Mouse (Mus musculus) spleen, adult 2 months (tissue): ENCODE data around the gene Paqr4. TPM values are rescaled to one million over a fixed set of nuclear protein-coding genes. Genes with fewer than 3 reads are reported as not detected.

Experiments used
- DNase-seq, 2 experiments: peaks; one replicate each; pipeline versions ENCODE4 v3.0.0 to v3.0.0-alpha.2; 2012 to 2021; ENCODE audit warnings: low spot score in 2 of 2, low read depth in 1 of 2
- H3K27ac ChIP-seq: fragments of 200-500 bp; 2 replicates; pipeline ENCODE4 v1.5.1; 2012; ENCODE audit warnings: low read length, inconsistent platforms; ENCODE audit not compliant: insufficient read depth
- H3K27me3 ChIP-seq: fragments of 200-500 bp; 2 replicates; pipeline ENCODE4 v1.6.1; 2012; ENCODE audit warnings: mild to moderate bottlenecking, moderate library complexity, low read length, inconsistent platforms; ENCODE audit not compliant: control insufficient read depth, insufficient read depth
- H3K36me3 ChIP-seq: fragments of 200-500 bp; 2 replicates; pipeline ENCODE4 v1.6.1; 2012; ENCODE audit warnings: mild to moderate bottlenecking, low read length, inconsistent platforms; ENCODE audit not compliant: control insufficient read depth, insufficient read depth
- H3K4me1 ChIP-seq: fragments of 200-500 bp; 2 replicates; pipeline ENCODE4 v1.6.1; 2011; ENCODE audit warnings: inconsistent platforms; ENCODE audit not compliant: control insufficient read depth, insufficient read depth, insufficient read length
- H3K4me3 ChIP-seq: fragments of 200-500 bp; 2 replicates; pipeline ENCODE4 v1.5.1; 2011; ENCODE audit warnings: mild to moderate bottlenecking, inconsistent platforms; ENCODE audit not compliant: insufficient read depth, insufficient read length; ENCODE audit errors: extremely low read depth
- CTCF ChIP-seq: fragments of 200-500 bp; IDR thresholded peaks from 2 replicates; pipeline ENCODE4 v1.5.1; 2011; ENCODE audit warnings: mild to moderate bottlenecking, inconsistent platforms; ENCODE audit not compliant: insufficient read depth, insufficient read length, insufficient replicate concordance; ENCODE audit errors: extremely low read depth
- POLR2A ChIP-seq: fragments of 200-500 bp; IDR thresholded peaks from 2 replicates; pipeline ENCODE4 v1.6.1; 2011; ENCODE audit warnings: low read depth, low read length, inconsistent platforms
- WGBS: fragments of 180-500 bp; shearing (Covaris S2); methylation state at CpG from one replicate; pipeline ENCODE4 v1.1.7; 2018; 5-methylcytosine and 5-hydroxymethylcytosine counted together
- polyA plus RNA-seq: library from polyadenylated mRNA; depleted of rRNA; stranded (reverse); fragments of >200 nt; gene quantifications from 2 replicates; pipeline ENCODE4 v1.2.3, GENCODE M21; 2012; rRNA removed

The Paqr4 gene
- 13.8 and 22.0 TPM in 2 replicates for polyA plus RNA-seq

DNA sequence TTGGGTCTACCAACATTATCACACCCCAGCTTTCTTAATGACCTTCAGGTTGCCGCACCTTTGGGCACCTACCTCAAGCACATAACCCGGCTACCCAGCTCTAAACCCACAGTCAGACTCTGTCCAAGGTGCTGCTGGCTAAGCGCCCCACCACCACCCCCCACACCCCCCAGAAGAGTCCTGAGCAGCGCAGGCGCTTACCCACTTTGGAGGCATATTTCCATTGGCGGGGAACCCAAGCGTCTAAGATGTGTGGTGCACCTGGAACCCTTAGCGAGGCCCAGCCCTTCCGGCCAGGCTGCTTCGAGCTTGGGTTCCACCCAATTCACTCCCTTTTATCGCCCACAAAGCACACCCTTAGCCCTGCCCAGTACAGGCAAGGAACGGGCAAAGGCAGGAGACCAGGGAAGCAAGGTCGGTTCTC is at the start of gene Paqr4:
TSS of gene Paqr4 (minus strand) at position 270 of the 424 bp plus-strand sequence.
- Histone ChIP-seq H3K27me3 (peaks cover 28% of the 10 kb centered on the region), H3K4me3 (peak within 1 kb of the TSS; percentile 63), H3K4me1 (peaks cover 17% of the 10 kb centered on the region), H3K36me3 (no peaks in the 10 kb centered on the region), H3K27ac (no peak within 1 kb of the TSS)
- TF ChIP-seq CTCF (no peak), POLR2A (no peak)
- 2% methylated on average over 13 of the region's 13 CpGs for WGBS
- DNase-seq: no peak

DNA sequence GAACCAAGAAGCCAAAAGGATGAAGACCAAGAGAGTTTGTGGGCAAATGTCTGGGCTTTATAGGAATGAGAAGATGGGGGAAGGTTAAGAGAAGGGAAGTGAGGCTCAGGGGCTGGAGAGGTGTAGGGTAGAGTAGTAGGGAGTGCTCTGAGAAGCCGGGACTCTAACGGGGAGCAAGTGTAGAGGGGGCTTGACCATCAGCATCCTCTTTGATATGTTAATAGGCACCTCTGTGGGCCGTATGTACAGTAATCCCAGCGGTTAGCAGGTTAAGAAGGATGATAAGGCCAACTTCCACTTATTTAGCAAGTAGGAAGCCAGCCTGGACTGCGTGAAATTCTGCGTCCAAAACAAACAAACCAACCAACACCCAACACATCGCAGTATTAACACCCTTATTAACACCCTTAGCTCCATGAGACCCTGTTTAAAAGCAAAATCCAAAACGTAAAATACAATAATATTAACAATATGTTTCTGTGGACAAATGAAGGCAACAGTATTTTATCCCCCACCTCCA is 49.1 kb upstream of the Paqr4 start:
- peak overlapping the region; percentile 41; the same call in 1 of the 2 replicates for H3K27ac ChIP-seq
- no peaks in the 10 kb centered on the region for H3K36me3 ChIP-seq
- peak overlapping the region; percentile 69 for H3K4me3 ChIP-seq

DNA sequence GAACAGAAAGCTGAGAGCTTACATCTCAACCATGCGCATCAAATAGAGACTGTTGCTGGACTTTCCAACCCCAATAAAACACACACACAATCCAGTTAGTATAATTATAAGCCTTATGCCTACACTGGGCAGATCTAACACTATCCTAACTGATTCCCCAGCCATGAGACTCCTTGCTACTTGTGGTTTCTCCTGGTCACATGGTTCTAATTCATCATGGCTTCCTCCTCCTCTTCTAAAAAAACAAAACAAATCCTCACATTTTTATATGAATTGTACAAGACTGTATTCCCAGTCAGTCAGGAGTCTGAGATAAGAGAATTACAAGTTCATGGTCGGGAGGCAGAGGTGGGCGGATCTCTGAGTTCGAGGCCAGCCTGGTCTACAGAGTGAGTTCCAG is 48.3 kb upstream of the Paqr4 start:
- peaks cover 9% of the 10 kb centered on the region; the same call in 1 of the 2 replicates for H3K4me1 ChIP-seq
- no peak overlapping the region for H3K27ac ChIP-seq
- TF ChIP-seq CTCF (no peak), POLR2A (no peak)
- 89% methylated on average over 4 of the region's 4 CpGs for WGBS
- no peak overlapping the region for H3K4me3 ChIP-seq
- no peak for DNase-seq
- no peaks in the 10 kb centered on the region for H3K36me3 ChIP-seq
- peaks cover 6% of the 10 kb centered on the region; the same call in 1 of the 2 replicates for H3K27me3 ChIP-seq

More for the DNA sequence above, 49.1 kb upstream of the Paqr4 start:
- TF ChIP-seq CTCF (no peak), POLR2A (no peak)
- Histone ChIP-seq H3K27me3 (peaks cover 6% of the 10 kb centered on the region; the same call in 1 of the 2 replicates), H3K4me1 (peaks cover 9% of the 10 kb centered on the region; the same call in 1 of the 2 replicates)
- DNase-seq: no peak
- 31% methylated on average over 8 of the region's 8 CpGs for WGBS

DNA sequence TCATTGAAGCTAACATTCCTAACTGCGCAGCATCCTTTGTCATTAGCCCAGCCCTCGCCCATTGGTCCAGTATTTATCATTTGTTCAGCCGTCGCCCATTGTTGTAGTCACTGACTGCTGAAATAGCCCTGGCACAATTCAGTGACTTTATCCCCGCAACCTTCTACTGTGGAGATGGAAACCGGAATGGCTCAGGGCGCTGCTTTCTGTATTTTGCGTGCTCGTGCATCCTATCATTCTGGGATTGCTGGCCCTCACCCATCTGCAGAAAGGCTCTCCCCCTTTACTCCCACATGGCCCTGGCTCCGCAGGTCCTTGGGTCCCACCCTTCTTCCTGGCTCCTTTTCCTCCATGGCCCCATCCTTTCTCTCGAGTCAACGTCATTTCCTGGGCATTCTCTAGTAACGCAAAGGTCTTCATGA is 45.9 kb upstream of the Paqr4 start:
- 64% methylated on average over 13 of the region's 13 CpGs for WGBS
- H3K4me1 ChIP-seq: peaks cover 9% of the 10 kb centered on the region; the same call in 1 of the 2 replicates
- no peak overlapping the region for H3K4me3 ChIP-seq
- no peaks in the 10 kb centered on the region for H3K36me3 ChIP-seq
- TF ChIP-seq POLR2A (no peak), CTCF (no peak)
- H3K27me3 ChIP-seq: peaks cover 6% of the 10 kb centered on the region; the same call in 1 of the 2 replicates
- H3K27ac ChIP-seq: no peak overlapping the region
- no peak for DNase-seq

- WGBS: 14% methylated on average over 43 of the region's 43 CpGs
- Histone ChIP-seq H3K4me3 (peak within 1 kb of the TSS; percentile 35; the same call in 1 of the 2 replicates), H3K27ac (no peak within 1 kb of the TSS), H3K4me1 (peaks cover 7% of the 10 kb centered on the region; the same call in 1 of the 2 replicates), H3K36me3 (no peaks in the 10 kb centered on the region), H3K27me3 (peaks cover 6% of the 10 kb centered on the region; the same call in 1 of the 2 replicates)
- DNase-seq: peak in 1 of 2 experiments; percentile 28
- TF ChIP-seq CTCF: no peak
- TF ChIP-seq POLR2A: no peak
These were observed 45.1 kb upstream of the Paqr4 start, which contains the start of gene Flywch2 for GRCm38 (mm10) chr17:23785561-23786471. Gene Flywch2 (minus strand): TSS chr17:23786081.

- peaks cover 3% of the 10 kb centered on the region; the same call in 1 of the 2 replicates for H3K4me1 ChIP-seq
- DNase-seq: no peak
- H3K27me3 ChIP-seq: peaks cover 6% of the 10 kb centered on the region; the same call in 1 of the 2 replicates
- H3K36me3 ChIP-seq: no peaks in the 10 kb centered on the region
- H3K4me3 ChIP-seq: no peak overlapping the region
- TF ChIP-seq POLR2A: no peak
- no peak for TF ChIP-seq CTCF
- H3K27ac ChIP-seq: no peak overlapping the region
These were observed 42.7 kb upstream of the Paqr4 start for GRCm38 (mm10) chr17:23783352-23783751.
